Mouse (Mus musculus): ENCODE results near the gene Ttc26. TPM values are rescaled to one million over a fixed set of nuclear protein-coding genes. Genes with fewer than 3 reads are reported as not detected.

Ttc26 gene
- polyA plus RNA-seq, 1 experiment from 2014 or later: 5.5 TPM

DNA sequence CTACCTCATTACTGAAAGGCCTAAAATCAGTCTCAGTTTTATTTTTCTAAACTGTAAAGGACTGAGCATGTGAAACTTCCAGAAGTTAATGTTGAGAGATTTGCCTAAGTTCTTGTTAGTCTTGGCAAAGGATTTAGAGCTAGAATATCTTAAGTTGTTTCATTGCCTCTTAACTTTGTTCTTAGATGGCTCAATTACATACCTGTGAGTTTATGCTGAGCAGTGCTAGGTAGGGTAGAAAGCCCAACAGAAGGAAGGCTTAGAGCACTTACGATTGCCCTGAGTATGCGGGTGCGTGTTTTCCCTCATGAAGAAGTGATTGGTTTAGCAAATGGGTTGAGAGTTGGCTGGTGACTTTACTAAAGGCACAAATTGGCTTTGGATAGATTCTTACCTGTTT lies 76.8 kb downstream of the Ttc26 start:
- H3K27me3 ChIP-seq (ENCODE audit: control insufficient read depth, insufficient read depth, low read depth, low read length): no peaks in the 10 kb centered on the region
- no peak overlapping the region for H3K4me3 ChIP-seq (ENCODE audit: low read depth, low read length)
- no peak for ATAC-seq
- no peak overlapping the region for H3K4me2 ChIP-seq (ENCODE audit: low read length)
- 96% methylated on average over 3 of the region's 3 CpGs for WGBS
- no peaks in the 10 kb centered on the region for H3K9me3 ChIP-seq (replicated peaks; ENCODE audit: control insufficient read depth, low read length, poor library complexity, severe bottlenecking)
- H3K27ac ChIP-seq (ENCODE audit: low read length): no peak overlapping the region
- no peak overlapping the region for H3K9ac ChIP-seq (ENCODE audit: low read depth, low read length)
- peaks cover 24% of the 10 kb centered on the region for H3K36me3 ChIP-seq (ENCODE audit: control insufficient read depth, insufficient read depth, low read length)
- H3K4me1 ChIP-seq (ENCODE audit: control insufficient read depth, insufficient read depth, low read length): no peaks in the 10 kb centered on the region

DNA sequence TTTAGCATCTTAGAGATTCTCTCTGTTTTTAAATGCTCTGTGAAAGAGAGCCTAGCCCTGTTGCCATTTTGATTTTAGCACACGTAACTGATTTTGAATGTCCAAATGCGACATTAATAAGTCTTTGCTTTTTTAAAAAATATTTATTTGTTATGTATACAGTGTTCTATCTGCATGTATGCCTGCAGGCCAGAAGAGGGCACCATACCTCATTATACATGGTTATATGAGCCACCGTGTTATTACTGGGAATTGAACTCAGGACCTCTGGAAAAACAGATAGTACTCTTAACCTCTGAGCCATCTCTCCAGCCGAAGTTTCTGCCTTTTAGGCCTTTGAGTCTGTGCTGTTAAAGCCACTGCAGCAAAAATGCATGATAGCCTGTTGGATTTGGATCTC lies 88.3 kb downstream of the Ttc26 start:
- no peak for ATAC-seq
- H3K27me3 ChIP-seq (ENCODE audit: control insufficient read depth, insufficient read depth, low read depth, low read length): no peaks in the 10 kb centered on the region
- peaks cover 9% of the 10 kb centered on the region for H3K36me3 ChIP-seq (ENCODE audit: control insufficient read depth, insufficient read depth, low read length)
- H3K9me3 ChIP-seq (replicated peaks; ENCODE audit: control insufficient read depth, low read length, poor library complexity, severe bottlenecking): no peaks in the 10 kb centered on the region
- H3K9ac ChIP-seq (ENCODE audit: low read depth, low read length): no peak overlapping the region
- no peak overlapping the region for H3K4me2 ChIP-seq (ENCODE audit: low read length)
- no peak overlapping the region for H3K4me3 ChIP-seq (ENCODE audit: low read depth, low read length)
- no peaks in the 10 kb centered on the region for H3K4me1 ChIP-seq (ENCODE audit: control insufficient read depth, insufficient read depth, low read length)
- H3K27ac ChIP-seq (ENCODE audit: low read length): no peak overlapping the region
- WGBS: 90% methylated on average over 4 of the region's 4 CpGs

Other genes starting within 250 kb of the Ttc26 start
- gene D630045J12Rik, start 127.5 kb upstream of the Ttc26 start, polyA plus RNA-seq (2015; fragmentation: Nextera tagmentation; extraction: Ambion mirVana): 15.8 and 19.4 TPM in 2 replicates
- 7.0 and 8.3 TPM in 2 replicates for gene Zc3hav1l, start 82.2 kb upstream of the Ttc26 start, polyA plus RNA-seq (2015; fragmentation: Nextera tagmentation; extraction: Ambion mirVana)
- gene Zc3hav1, start 26.9 kb upstream of the Ttc26 start, polyA plus RNA-seq (2015; fragmentation: Nextera tagmentation; extraction: Ambion mirVana): 1.0 and 1.1 TPM in 2 replicates
- 16.4 and 20.3 TPM in 2 replicates for gene Ubn2, start 52.5 kb downstream of the Ttc26 start, polyA plus RNA-seq (2015; fragmentation: Nextera tagmentation; extraction: Ambion mirVana)
- gene Fmc1, start 152.0 kb downstream of the Ttc26 start, polyA plus RNA-seq (2015; fragmentation: Nextera tagmentation; extraction: Ambion mirVana): 201 and 204 TPM in 2 replicates
- gene Luc7l2, start 169.9 kb downstream of the Ttc26 start, polyA plus RNA-seq (2015; fragmentation: Nextera tagmentation; extraction: Ambion mirVana): 35.8 and 40.7 TPM in 2 replicates

Measured in midbrain, embryonic 16.5 days (tissue).